Mouse (Mus musculus) fat pad, adult 2 months (tissue): ENCODE measurements around the gene Bcl11b.

Experiments used
- DNase-seq: peaks from one replicate; pipeline ENCODE4 v3.0.0-alpha.2; 2011; ENCODE audit warnings: low read depth, low spot score; ENCODE audit errors: extremely low read depth

The Bcl11b gene

DNA sequence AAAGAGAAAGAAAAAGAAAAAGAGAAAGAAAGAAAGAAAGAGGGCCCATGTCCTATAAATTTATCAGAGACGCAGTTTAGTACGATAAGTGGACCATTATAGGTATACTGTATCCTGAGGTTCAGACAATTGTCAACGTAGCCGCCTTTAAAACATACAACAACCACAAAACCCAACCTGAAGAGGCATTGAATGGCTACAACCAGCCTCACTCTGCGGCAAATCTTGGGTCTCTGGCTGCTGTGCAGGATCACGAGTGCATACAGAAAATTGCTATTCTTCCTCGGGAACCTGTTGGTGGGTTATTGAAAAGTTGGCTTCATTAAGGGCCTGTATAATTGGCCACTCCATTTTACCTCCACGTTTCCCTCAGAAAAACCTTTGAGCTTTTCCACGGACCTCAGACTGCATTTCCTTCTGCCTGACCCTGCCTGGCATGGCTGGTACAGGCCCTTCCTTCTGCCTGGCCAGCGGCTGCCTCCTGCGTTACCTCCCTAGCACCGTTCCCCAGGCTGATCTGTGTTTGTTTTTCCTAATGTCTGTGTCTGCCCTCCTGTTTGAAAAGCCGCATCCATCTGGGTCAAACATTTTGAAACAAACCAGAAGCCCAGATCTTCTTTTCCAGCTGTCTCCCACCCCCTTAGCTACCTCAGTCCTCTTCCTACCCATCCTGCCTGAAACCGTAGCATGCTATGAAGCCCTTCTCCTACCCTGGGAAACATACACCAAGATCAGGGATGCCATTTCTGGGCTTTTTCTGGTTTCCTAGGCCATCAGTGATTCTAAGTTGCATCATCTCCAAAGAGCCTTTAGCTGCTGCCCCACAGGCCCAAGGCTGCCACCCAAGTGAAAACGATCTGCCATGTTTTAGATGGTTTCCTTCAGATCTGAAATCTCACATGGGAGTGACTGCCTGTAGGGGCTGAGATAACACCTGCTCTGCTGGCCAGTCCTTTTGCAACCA is 3.4 kb downstream of the Bcl11b start:
- no peak for DNase-seq

DNA sequence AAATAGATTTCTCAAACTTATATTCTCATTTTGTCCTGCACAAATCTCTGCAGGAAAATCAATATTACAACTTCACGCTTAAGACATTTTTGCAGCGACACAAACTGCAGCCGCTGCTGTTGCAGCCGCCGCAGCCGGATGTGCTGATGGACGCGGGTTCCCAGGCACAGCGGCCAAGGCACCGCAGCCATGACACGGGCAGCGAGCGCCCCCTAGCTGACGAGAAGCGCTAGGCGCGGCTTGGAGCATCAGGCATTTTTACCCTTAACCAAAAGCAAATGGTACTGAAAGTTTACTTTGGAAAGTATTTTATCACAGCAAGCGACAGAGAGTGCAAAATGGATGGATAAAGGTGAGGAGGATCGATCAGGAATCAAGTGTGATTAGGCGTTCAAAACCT is 4.7 kb downstream of the Bcl11b start:
- no peak for DNase-seq

DNA sequence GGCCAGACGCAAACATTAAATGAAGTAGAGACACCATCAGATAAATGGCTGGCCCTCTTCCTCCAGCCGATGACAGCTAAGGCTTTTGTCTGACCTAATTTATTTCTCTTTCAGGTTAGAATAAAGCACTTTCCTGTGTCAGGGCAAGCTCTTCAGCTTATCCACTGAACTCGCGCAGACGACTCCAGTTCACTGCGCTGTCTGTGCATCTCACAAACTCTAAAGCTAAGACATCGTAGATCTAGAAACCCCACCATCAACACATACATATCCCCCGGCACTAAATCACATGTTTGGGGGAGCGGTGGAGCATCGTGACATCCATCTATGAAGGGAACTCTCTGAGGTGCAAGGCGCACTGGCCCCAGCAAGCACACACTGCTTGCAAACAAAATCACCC is 5.5 kb downstream of the Bcl11b start:
- DNase-seq: no peak

DNA sequence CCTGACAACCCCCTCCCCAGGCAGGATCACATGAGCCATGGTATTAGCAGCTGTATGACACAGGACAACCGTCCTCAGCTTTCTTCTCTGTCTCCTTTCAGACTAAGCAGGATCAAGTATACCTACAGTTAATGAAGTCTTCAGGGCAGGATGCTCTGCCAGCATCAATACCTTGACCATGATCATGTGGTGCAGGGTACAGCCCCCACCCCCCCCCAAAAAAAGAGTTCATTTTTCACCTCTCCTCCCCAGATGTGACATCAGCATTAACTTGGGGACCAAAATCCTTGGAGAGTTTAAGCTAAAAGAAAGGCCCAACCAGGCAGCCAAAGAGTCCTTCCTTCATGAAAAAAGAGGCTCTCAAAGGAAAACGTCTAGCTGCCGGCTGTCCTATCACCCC is 6.2 kb downstream of the Bcl11b start:
- no peak for DNase-seq

DNA sequence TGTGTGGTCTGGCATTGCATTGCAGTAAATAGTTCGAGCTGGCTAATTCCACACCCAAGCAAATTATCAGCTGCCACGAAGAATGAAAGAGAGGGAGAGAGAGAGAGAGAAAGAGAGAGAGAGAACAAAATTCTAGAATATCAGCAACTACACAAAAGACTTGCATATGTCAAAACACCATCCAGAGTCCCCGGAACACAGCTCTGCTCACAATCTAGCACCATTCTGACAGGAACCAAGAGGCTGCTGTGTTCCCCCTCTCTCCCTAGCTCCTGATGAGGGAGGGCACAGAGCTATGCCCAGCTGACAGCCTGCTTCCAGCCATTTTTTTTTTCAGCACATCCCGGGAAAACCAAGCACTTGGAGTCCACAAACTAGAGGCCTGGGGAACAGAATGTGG is 6.6 kb downstream of the Bcl11b start:
- DNase-seq: no peak

DNA sequence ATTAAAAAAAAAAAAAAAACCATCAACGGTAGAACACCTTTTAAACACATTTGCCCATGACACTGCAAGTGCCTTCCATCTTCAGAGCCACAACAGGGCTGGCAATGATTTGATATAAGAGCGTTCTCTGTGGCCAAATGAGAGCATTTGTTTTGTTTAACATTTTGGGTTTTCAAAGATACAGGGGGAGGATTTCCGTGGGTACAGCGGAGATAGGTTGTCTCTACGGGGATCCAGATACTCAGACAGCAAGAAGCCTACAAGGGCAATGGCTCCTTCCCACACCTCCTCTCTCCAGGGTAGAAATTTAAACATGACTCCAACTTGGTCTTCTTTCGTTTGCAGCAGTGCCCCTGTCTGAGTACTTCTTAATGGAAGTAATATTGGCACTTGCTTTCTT is 7.2 kb downstream of the Bcl11b start:
- no peak for DNase-seq

DNA sequence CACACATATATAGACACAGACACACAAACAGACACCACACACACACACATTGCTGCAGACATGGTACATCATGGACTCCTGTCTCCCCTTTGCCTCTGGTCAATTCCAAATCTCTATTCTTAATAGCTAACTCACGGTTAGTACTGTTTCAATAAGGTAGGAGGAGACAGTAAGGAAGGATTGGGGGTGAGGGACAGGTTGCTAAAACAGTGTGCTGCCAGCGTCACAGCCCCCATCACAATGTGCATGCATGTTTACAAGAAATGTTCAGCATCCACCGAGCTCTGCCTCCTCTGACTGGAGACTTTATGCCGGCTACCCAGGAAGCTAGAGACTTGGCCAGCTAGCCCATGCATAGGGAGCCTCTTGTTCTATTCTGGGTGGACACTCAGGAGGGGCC is 9.0 kb downstream of the Bcl11b start:
- DNase-seq: no peak

DNA sequence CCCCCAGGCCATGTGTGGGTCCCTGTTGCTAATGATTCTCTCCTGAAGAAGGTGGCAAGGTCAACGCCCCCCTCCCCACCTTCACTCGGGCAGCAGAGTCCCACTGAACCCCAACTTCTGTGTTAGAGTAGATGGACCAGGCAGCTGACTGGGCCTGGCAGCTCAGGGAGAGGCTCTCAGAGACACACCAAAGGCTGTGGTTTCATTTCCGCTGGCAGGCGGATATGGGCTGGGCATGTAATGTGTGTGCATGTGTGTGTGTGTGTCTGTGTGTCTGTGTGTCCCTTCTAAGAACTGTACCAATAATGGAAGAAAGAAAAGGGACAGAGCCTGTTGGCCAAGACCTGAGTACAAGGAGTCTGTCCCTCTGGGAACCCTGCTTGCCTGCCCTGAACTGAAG is 10.4 kb downstream of the Bcl11b start:
- no peak for DNase-seq

DNA sequence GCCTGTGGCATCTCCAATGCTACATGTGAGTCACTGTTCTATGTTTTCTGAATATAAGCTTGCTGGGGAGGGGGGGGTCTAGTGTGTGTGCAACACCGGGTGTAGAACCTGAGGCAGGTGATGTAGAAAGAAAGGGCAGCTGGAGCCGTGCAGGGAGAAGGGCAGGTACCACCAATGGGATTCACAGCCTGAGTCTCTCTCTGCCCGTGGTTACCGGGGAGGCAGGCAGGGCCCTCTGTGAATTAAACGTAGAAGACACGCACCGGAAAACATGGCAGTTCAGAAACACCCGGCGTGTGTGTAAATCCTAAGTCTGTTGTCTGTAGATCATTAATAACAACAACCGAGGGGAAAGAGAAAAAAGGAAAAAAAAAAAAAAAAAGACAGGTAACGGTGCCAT is 12.2 kb downstream of the Bcl11b start:
- DNase-seq: no peak

DNA sequence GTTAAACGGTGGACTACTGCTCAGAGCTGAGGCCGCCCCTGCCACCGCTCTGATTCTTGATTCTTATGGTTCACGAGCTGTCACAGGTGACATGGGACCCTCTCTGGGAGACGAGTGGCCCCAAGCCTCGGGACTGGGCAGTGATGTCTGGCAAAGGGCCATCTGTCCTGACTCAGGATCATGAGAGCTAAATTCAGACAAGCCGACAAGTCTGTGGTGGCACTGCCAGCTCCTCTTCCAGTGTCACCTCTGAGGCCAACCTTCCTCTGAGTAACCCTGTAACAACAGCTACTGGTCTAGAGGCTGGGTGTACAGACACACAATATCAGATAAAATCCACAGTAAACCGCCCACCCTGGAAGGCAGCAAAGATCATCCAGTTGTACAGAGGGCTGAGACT is 20.2 kb downstream of the Bcl11b start:
- DNase-seq: no peak

DNA sequence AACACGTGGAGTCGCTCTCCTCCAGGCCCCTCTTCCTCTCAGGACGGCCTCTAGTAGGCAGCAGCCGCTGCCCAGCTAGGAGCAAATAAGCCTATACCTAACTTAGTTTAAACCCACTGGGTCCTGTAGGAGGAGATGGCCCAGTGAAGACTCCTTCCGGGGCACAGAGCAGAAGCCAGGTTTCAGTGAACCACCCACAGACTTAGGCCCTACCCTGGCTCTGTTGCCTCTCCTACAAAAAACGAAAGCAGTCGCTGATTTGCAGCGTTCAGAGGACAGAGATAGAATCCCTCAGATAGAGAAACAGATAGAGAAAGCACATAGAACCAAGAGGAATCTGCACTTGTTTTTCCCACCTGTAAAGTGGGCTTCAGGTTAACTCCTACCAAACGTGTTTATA is 21.1 kb downstream of the Bcl11b start:
- no peak for DNase-seq

DNA sequence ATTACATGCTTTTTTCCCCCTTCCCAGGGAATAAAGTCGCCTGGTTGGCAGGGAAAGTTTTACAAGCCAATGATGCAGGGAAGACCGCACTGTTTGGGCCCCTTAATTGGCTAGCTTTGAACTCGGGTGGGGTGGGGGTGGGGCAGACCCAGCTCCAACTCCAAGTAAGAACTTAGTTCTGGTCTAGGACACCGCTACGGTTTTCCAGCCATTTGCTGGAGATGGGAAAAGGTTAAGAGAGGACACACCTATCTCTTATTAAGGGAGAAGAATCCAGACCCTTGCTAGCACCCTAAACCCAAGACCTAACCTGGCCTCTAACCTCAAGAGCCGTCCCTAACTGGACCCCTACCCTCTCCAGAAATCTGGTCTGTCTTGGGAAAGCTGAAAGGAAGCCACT is 22.2 kb downstream of the Bcl11b start:
- DNase-seq: no peak

DNA sequence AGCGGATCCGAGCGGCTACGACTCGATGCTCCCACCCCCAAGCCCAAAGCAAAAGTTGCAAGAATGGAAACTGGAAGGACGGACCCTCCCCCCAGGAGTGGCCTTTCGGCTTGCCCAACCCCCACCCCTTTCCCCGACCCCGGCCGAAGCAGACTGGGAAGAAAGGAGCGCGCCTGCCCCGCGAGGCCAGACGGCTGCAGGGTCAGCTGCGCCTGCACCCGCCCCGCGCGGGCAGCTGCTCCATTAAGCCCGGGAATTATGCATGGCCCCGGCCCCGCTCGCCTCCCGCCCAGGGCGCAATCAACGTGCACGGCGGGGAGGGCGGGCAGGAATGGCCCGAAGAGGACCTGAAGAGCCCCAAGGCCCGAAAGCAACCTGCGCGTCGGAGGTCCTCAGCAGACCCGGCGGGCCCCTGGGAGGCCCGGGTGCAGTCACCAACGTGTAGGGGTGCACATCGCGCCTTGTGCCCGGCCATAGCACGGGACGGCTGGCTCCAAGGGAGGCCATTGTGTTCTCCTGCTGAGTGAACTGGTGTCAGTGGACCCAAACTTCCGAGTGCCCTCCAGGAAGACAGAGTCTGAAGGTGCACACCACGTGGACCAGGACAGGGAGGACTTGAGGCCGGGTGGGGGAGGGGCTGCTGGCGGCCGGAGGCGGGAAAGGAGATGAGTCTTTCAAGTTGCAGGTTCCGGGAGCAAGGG is 23.0 kb downstream of the Bcl11b start:
- DNase-seq: no peak

DNA sequence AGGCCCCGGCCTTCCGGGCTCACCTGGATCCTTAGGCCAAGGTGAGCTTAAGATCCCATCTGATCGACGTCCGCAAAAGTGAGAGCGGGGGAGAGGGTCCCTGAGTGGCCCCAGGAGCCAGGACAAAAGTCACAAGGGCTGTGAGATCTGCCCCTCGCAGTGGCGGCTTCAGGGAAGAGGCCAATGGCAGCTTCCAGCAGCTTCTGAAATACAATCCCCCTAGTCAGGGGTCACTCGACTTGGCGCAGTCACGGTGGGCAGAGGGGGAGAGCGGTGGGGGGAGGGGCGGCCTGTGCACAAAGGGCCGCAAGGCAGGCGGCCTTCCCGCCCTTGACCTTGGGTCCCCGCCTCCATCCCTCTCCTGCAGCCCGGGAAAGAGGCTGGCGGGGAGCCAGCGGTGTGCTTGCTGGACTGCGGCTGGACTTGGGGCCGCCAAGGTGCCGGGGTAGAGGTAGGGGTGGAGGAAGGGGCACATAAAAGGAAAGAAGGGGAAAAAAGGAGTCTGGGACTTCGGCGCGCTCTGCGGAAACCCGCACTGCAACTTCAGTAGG is 23.6 kb downstream of the Bcl11b start:
- DNase-seq: no peak

DNA sequence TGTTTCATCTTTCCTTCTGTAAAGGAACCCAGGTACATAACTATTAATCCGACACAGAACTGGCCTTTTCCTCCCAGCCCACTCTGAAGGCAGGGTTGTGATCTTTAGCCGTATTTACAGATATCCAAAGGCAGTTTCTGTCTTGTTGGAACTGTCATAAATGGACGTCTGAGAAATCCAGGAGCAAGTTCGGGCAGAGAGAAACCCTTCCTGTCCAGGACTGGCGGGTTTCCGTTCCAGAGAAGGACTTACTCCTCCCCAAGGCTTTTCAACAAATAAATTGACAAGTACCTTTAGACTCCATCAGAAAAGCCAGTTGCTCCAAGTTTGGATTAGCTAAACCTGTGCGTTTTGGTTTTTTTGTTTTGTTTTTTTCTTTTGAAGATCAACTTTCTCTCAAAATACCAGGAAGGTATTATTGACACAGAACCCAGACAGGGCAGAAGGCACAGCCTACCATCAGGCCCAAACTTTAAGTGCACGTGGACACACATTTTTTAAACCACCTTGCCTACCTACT is 24.6 kb downstream of the Bcl11b start:
- peak; percentile 76 for DNase-seq

DNA sequence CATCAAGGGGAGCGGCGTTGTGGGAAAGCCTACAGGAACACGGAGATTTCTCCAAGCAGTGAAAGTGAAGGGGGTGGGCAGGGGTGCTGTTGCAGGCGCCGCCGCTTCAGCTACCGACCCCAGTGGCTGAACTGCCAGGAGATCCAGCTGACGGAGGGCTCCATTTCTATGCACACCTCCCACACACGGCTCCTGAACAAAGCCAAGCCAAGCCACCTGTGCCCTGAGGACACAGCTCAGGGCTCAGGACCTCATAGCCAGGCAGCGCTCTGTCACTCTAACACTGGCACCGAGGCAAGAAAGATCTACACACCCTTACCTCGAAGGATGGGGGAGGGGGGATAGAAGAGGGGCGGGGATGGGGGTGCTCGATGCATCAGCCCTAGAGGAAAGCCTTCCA is 25.3 kb downstream of the Bcl11b start:
- no peak for DNase-seq

DNA sequence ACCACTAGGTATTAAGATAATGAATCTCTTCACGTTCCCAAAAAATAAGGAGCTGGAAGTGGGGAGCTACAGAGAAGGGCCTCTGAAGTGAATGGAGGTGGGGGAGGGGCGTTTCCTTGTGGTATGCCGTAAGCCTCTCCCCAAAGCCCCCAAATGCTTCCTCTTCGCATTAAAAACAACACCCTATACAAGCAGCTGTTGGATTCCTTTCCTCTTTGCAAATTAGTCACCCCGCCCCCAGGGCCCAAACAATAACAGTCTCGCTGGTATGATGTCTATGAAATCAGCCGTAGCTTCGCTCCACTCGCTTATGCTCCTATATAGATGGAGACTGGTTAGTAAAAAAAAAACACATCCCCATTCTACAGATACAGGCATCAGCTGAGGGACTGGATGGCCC is 25.9 kb downstream of the Bcl11b start:
- DNase-seq: no peak

DNA sequence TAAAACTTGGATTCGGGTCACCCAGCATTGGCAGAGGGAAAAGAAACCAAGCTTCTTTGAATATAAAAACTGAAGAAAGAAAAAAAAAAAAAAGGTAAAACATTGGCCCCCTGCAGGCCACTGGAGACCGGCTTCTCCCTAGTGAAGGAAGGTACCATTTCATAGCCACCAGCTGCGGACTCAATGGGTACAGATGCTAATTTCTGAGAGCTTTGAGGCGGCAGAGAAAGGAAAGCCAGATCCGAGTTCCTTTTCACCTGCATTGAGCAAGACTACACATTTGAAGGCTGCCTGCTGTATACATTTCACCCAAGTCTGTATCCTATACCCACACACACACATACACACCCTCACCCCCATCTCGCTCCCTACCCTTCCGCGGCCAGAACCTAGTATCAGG is 26.3 kb downstream of the Bcl11b start:
- no peak for DNase-seq

DNA sequence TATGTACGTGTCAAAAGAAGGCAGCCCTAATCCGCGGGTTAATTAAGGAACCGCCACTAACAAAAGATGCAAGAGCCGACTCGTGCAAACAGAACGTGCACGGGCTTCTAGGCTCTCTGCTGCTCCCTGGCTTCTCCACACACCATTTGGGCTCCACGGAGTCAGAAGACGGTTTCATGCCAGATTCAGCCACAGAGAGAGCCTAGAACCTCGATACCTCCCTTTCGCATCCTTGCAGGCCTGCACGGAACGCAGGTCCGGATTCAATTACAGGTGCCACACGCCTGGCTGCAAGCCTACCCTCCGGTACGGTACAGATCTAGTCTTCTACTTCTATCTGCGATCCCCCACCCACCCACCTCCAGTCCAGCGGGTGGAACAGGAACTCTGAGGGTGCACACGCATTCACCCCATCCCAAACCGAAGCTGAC is 26.8 kb downstream of the Bcl11b start:
- no peak for DNase-seq

DNA sequence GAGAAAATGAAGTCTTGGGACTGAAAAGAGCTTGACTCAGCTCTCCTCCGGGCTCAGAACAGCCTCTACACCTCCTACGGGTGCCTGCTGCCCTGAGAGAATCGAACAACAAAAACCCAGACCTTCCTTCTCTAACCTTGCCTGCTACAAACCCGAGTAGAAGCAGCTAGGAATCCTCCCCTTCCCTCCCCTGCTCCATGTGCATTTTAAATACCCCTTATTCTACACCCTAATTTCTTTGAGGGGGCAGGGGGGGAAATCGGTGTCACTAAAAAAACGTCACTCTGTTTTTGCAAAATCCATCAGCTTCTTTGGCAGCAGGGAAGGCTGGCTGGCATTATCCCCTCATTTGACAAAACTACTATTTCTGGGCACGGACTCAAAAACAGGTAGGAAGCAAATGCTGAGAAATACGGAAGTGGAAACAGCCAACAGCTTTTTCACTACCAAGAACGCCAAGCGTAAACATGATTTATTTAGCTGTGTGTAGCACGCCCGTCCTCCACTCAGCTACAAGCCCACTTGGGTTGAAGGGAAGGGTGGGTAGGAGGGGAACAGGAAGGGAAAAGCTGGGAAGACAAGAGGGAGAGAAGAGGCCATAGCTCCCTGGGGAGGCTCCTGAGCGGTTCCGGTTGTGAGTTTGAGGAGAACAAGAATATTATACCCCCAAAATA is 27.4 kb downstream of the Bcl11b start:
- no peak for DNase-seq

DNA sequence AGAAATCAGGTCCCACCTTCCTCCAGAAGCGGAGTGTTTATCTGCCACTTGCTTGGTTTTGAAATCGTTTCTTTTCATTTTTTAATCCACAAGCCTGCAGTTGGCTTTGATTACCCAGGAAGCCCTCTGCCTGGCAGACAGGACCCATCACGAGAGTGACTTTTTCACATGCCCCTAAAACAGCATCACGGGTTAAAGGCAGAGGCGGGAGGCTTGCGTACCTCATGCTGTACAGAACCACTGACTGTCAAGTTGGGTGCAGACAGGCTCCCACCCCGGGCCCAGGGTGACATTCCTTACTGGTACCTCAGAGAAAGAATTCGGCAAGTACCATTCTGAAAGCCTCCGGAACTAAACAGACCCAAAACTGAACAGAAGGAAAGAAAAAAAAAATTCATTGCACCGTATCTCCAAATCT is 27.9 kb downstream of the Bcl11b start:
- no peak for DNase-seq
